Mouse (Mus musculus) thymus, postnatal 0 days (tissue): ENCODE results near the gene Myo1d. TPM values are rescaled to one million over a fixed set of nuclear protein-coding genes. Genes with fewer than 3 reads are reported as not detected.

Experiments
- DNase-seq: peaks from one replicate; pipeline ENCODE4 v3.0.0-alpha.2; 2015; ENCODE audit warnings: low spot score
- polyA plus RNA-seq: library from polyadenylated mRNA; unstranded; fragments of >200 nt; fragmentation: Nextera tagmentation; extraction: Ambion mirVana; gene quantifications from 2 replicates; pipeline ENCODE4 v1.2.1, GENCODE M21; 2015

Myo1d gene
- polyA plus RNA-seq, 1 experiment from 2014 or later, result 2.8 TPM

DNA sequence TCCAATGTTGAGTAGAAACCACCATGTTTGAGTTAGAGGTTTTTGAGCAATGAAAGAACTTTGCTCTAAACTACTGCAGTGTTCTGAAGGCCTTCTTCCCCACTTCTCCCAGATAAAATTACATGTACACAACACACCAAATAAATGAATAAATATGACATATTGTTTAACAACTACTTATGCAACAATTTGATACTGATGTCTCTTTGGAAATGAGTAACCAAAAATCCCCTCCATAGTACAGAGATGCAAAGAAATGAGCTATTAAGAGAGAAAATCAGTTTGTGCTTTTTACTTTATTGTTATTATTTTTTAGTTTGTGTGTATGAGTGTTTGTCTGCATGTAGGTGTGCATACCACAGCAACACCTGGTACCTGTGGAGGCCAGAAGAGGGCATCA is 273.3 kb downstream of the Myo1d start:
- DNase-seq, result no peak

DNA sequence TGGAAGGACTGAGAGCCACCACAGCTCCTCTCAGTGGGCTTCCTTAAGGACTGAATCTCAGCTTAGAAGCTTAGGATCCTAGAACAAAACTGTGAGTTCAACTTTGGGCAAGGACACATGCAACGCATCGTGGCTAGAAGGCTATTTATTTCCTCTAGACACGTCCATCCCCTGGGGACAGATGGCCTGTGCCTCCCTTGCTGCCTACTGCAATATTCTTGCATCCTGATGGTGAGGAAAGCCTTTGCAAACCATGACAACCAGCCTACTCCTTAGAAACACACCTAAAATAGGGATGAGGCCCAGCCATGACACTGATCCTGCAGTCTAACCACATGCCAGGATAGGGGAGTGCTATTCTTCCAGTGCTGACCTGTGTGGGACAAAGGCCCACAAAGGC is 274.2 kb downstream of the Myo1d start:
- DNase-seq, result no peak

DNA sequence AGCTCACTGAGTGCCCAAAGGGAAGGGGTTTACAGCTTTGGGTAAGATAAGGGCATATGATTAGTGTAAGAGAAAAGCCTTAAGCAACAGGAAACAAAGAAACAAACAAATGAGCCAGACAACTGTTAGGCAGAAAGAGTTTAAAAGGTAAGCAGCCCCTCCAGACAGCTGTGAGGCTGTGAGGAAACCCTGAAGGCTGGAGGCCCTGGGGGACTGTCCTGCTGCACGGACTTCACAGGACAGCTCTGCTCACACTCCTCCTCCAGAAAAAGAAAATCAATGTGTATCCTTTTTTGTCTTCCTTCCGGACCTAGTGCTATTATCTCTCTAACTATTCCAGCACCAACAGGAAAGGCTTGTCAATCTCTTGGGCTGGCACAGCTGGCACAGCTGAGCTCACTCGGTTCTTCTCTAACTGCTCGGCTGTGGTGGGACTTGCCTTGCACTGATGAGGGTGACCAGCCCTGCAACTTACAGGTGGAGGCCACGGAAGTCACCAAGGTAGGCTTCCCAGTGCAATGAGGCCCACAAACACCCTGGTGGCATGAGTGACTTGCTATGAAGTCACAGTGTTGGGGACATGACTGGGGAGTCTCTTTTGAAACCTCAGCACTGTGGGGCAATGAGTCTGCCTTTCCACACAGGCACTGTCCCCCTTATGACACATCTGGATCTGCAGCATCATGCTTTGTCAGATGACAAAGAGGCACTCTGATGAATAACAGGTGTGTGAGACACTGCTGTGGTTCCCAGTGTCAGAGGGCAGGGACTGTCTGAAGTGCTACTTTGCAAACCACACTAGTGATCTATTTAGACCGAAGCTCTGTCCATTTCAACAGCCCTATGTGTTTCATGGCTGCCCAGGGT is 275.1 kb downstream of the Myo1d start:
- DNase-seq, result peak; percentile 82

DNA sequence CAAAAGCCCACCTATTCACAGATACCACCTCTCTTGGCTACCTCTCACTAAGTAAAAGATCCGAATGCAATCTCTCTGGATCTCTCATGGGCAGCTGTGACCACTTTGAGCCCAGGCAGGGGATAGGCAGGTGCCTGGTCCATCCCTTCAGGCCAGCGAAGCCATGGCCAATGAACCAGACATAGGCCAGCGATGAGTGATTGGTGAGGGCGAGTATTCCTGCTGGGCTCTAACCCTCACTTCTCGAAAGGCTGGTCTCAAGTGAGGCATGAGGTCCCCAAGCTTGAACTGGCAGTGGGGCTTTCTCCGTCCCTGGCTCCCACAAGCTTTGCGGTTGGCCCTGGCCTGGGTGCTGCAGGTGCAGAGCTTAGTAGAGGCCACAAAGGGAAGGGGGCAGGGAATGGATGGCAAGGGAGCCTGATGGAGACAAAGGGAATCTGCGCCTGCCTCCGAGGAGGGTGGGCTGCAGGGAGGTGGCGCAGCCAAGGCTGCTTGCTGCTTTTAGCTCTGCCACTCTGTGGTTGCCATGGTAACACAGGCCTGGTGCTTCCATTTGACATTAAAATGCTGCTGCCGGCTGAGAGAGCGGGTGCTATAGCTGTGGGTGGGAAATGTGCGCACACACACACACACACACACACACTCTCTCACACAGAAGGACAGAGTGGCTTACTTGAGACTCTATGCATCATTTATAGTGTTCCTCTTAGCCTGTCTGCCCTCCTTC is 275.9 kb downstream of the Myo1d start:
- DNase-seq, result peak; percentile 85

DNA sequence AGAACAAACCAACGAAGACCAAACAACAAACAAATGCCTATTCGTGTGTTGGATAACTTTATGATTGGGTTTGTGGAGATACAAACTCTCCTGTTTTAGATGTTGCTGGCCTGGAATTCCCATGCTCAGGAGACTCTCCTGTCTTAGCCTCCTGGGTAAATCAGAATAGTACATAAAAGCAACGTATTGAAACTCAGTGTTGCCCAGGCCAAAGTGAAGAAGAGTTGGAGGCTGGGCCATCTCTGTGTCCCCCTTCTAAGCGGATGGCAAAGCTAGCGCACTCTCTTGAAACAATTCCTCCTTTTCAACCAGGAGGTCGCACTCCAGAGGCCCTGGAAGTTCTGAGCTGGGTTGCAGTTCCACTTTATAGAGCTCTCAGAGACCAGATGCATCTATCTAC is 276.5 kb downstream of the Myo1d start:
- no peak for DNase-seq

DNA sequence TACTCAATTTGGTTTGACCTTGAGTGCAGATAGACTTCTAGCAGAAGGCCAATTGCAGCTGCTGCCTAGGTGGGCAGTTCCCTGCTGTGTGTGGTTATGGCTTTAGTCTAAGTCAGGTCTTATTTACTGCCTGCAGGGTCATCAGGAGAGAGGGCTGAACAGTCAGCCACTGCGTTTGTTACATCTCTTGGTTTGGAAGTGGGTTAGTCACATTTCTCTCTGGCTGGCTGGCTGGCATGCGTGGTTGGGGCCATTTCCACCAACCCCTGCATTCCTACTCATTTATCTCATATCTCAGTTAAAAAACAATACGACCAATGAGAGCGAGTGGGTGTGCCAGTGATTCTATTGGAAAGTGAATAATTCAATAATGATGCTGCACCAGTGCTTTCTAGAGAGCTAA is 280.3 kb downstream of the Myo1d start:
- no peak for DNase-seq

DNA sequence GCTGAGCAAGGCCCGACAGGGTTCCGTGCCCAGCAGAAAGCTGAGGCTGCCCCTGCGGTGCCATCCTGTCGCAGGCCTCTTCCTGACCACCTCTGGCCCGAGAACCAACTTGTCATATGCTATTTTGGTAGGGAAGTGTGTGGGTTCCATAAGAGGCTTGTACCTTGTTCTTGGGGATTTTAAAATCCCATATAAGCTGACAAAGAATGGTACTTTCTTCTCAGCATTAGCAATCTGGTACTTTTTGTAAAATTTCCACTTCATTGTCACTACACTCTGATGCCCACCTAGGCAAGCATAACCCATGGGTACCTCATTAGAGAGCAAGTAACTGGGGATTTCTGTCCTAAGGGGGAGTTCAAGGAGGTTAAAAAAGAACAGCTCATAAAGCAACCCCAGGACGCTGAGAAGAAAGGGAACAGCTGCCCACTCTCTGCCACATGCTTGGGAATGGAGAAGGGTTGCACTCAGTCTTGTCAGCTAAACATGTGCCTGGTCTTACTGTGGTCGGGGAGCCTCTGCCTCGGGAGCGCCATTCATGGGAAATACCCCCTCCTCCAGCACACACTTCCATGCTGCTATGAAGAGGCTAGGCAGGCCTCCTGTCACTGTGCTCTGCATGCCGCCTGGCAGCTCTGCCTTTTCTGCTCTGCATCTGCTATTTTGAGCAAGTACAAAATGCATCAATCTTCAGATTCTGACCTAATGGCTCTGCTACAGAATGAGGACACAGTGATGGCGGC is 281.3 kb downstream of the Myo1d start:
- no peak for DNase-seq

DNA sequence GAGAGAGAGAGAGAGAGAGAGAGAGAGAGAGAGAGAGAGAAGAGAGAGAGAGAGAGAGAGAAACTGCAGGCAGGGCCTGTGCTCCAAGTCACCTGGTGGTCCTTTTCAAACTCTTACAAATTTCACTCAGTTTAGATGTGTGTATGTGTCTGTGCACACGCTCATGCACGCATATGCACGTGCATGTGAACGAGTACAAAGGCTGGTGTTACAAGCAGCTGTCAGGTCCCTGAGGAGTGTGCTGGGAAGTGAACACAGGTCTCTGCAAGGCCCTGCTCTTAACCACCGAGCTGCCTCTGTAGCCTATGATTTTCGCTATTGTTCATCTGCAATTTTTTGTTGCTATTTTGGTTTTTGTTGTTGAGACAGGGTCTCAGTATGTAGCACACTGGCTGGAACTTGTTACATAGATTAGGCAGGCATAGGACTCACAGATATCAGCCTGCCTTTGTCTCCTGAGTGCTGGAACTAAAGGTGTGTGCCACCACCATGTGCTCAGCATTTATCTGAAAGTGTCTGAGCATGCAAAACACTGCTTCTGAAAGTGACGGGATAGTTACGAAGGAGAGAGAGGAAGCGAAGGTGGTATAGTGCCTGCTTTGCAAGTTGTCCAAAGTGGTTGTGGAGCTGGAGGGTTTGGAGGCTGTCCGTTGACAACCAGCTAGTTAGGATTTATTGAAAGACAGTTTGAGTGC is 282.5 kb downstream of the Myo1d start:
- DNase-seq, result no peak

DNA sequence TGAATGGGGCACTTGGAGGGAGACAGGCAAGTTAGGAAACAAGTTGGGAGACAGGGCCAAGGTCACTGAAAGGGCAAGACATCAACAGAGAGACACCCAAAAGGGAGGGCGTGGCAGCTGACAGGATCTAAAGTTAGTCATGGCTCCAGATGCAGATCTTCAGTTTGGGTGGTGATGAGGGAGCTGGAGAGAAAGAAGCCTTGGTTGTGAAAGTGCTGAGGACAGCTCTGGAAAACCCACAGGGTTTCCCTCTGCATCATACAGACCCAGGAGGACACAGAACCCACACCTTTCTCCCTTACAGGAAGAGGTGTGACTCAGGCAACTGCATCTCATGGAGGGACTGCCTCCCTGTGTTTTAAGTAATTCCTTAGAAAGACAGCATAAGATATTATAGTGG is 283.2 kb downstream of the Myo1d start:
- no peak for DNase-seq

DNA sequence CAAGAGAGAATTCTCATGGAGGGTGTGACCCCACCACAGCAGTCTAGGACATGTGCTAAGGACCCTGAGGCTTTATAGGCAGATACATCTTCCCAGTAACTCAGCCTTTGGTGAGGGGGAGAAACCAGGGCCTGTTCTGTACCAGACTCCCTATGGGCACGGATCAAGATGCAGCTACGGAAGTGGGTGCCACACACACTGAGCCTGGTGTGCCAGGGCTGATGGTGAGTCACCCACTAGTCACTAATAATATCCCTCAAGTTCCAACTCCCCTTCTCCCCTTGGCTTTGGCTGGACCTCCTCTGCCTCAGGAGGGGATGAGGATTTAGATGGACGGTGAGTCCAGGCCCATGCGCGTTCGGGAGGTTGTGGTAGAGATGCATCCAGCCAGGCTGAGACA is 283.9 kb downstream of the Myo1d start:
- DNase-seq, result no peak

DNA sequence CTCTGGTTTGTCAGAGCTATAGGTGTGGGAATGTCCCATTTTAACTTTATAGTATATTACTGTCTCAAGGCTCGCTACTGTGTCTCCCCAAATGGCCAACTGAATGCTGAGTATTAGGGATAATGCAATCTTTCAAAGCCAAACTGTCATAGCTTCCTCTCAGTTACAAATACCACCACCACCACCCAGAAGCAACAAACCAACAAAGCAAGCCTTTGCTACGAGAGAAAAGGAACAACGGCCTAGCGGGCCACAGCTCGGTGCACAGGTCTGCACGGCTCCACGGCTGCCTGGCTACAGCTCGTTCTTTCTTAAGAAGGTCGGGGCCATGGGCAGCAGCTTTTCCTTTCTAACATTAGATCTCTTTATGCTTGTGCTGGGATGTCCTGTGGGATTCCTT is 285.0 kb downstream of the Myo1d start:
- no peak for DNase-seq

DNA sequence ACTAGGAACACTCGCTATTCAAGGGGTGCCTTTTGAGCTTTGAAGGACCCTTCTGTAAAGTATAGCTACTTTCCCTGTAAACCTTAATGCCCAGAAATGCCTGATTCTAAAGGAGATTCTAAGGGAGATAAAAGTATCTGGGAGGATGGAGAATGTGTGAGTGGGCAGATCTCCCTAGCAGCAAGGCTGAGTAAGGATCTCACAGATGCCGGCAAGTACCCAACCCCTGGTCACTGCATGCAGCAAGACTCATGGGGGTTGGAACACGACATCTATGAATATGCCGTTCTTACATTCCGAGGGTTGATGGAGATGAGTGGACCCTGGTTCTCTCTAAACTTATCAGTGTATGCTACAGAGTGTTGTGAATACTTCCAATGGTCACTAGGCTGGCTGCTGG is 286.6 kb downstream of the Myo1d start:
- no peak for DNase-seq

DNA sequence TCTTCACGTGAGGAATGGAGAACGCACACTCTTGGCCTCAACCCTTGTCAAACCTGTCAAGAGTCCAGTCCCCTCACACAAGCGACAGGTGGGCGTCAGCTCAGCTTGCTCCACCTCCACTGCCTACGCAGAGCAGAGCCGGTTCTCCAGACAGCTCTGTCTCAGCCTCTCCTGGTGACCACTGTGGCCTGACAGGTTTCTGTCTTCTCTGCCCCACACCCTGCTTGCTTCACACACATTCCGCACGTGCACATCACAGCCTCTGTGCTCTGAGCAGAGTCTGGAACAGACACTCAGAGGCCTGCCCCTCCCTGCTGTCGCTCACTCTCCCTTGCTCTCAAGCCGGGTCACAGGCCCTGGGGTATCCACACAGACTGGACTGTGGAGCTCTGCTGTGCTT is 289.0 kb downstream of the Myo1d start:
- DNase-seq, result no peak

DNA sequence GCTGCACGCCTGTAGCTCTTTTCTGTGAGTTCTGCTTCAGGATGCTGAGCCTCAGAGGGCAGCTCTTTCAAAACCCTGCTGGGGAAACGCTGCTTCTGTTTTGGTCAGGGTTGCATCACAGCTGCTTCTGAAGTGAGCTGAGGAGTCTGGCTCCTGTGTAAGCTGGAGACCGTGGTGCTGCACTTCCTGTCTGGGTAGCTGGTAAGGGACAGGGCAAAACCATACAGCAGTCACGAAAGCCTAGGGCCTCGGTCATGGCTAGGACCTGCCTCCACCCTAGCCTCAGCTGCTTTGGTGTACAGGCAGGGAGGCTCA is 290.0 kb downstream of the Myo1d start:
- DNase-seq, result peak; percentile 66

DNA sequence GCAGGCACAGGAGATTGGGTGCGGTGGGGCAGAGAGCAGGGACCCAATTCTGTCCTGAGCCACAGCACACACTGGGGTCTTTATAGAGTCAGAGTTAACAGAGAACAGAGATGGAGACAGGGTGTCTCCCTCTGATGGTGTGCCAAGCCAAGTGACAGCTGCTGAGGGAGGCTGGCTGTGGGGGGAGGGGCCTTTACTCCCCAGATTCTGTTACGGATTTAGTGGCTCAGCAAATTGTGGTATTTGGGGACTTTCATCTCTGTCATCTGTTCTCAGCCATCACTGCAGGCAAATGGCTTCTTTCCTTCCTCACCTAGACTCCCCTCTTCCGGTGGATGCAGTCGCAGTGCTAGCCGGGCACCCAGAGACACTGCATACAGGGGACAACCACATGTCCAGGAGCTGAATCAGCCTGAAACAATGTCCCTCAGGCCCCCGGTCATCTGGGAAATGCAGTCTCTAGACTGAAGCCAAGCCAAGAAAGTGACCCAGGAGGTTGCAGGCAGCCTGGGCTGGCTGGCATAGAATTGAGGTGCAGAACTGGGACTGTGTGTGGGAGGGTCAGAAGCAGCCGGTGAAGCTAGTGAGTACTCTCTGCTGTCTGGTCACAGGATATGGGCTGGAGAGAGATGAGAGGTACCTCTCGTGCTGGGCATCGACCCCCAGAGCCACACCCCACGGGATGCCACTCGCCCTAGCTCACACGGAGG is 290.5 kb downstream of the Myo1d start:
- DNase-seq, result peak; percentile 70

DNA sequence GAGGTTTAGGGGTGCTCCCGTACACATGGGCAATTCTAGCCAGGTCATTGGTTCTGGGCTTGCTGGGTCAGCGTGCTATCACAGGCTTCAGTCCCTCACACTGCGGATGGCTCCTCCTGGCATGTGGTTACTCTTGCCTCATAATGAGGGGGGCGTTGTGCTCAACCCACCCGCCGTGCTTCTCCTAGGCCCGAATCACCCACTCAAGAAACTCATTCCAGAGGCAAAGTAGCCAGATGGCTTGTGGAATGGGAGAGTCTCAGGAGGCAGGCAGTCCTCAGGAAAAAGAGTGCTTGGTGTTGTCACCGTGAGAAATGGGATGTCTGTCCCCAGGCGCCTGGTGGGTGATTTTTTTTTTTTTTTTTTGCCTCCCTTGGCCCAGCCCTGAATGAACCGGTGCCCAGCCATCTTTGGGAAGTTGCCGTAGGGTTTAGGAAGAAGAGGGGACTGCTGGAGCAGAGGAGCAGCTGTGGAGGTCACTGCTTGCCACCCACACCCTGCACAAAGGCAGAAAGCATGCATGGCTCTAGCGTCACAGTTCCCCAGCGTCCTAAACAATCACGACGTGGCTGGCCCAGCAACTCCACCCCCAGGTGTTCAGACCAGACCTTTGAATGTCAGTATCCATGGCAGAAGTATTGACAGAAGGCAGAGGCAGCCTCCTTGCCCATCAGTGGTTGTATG is 291.8 kb downstream of the Myo1d start:
- DNase-seq, result no peak

DNA sequence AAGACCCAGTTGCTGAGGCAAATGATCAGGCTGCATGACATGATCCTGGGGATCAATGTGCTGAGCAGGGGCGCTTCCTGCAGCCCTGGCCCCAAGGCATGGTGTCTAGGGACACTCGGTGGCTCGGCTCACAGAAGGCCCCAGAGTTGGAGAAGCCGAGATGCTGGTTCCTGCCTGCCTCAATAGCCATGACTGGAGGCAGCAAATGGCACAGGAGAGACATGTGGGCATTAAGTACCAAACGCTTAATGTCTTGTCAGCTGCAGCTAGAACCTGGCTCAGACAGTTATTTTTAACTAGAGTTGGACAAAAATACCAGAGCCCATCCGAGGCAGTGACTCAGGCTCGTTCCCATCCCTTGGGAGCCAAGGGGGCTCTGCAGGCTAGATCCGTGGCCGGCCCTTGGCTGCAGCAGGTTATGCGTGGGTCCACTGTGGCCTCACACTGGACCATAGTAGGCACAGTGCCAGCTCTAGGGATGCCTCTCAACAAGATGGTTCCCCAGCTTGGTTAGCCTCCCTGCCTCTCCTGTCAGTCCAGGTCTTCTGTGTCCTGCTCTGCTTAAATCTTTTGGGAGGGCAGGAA is 294.1 kb downstream of the Myo1d start:
- DNase-seq, result no peak

DNA sequence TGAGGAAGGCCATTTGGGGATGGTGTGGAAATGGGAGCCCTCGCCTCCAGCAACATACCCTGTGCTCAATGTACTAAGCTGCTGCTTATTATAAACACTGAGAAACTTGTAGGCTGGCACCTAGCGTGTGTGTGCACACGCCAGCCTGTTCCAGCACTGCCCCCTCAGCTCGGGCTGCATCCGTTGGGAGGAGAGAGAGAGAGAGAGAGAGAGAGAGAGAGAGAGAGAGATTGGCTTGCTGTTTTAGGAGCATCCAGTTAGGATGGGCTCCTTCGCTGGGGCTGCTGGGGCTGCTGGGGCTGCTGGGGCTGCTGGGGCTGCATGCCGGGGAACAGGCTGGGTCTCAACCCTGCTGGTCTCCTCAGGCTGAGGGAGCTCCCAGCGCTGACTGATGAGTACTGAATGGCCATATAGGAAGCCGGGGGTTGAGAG is 294.7 kb downstream of the Myo1d start:
- DNase-seq, result no peak

DNA sequence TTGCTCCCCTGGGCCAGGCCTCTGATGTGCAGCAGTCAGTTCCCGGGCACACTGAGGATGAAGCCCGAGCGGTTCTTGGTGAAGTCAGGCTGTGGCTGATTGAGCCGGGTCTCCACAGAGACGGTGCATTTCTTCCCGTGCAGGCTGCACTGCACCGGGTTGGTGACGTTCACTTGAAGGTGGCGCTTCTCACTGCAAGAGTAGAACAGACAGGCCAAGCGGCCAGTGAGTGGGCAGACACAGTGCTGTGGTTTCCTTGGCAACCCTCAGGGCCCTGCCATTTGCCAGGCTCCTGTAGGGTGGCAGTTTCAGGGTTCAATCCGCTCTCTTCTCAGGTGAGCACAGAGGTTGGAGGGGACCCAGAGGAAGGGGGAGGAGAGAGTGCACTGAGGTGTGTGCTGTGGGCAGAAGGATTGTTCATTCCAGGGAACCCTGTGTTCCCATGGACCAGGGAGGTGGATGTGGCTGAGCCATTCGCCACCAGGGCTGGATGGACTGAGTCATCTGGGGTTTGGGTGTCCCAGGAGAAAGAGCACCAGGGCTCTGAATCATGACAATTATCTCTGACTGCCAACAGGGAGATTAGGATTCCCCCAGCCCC is 295.5 kb downstream of the Myo1d start:
- no peak for DNase-seq
